Mouse (Mus musculus) lung, embryonic 15.5 days (tissue): ENCODE data around the gene Bphl. TPM values are rescaled to one million over a fixed set of nuclear protein-coding genes. Genes with fewer than 3 reads are reported as not detected.
"Not testable (repeated sequence)": the region's sequence is repeated elsewhere in the genome, so short reads cannot be mapped to it uniquely, and the experiment has no call there.

ENCODE experiments used
- ATAC-seq: fragments of 200-750 bp; cut with Nextera tagmentation; 2 replicates; pipeline ENCODE4 v1.8.0; 2017; ENCODE audit warnings: moderate number of reproducible peaks, borderline replicate concordance; ENCODE audit not compliant: low FRiP score, low TSS enrichment; ENCODE audit errors: extremely low read depth
- H3K27ac ChIP-seq: fragments of 300-500 bp; sonication (generic); 2 replicates; pipeline ENCODE4 v1.5.1; 2015; ENCODE audit warnings: moderate library complexity, mild to moderate bottlenecking, inconsistent platforms
- H3K27me3 ChIP-seq: fragments of 300-500 bp; sonication (generic); 2 replicates; pipeline ENCODE4 v1.6.1; 2015; ENCODE audit warnings: inconsistent platforms
- H3K36me3 ChIP-seq: fragments of 300-500 bp; sonication (generic); 2 replicates; pipeline ENCODE4 v1.6.1; 2015; ENCODE audit warnings: inconsistent platforms
- H3K4me1 ChIP-seq: fragments of 300-500 bp; sonication (generic); 2 replicates; pipeline ENCODE4 v1.6.1; 2015; ENCODE audit warnings: inconsistent platforms
- H3K4me2 ChIP-seq: fragments of 300-500 bp; sonication (generic); 2 replicates; pipeline ENCODE4 v1.6.1; 2015; ENCODE audit warnings: inconsistent platforms, mild to moderate bottlenecking, moderate library complexity
- H3K4me3 ChIP-seq: fragments of 300-500 bp; sonication (generic); 2 replicates; pipeline ENCODE4 v1.5.1; 2015; ENCODE audit warnings: mild to moderate bottlenecking, inconsistent platforms
- H3K9ac ChIP-seq: fragments of 300-500 bp; sonication (generic); 2 replicates; pipeline ENCODE4 v1.6.1; 2015; ENCODE audit warnings: inconsistent platforms
- H3K9me3 ChIP-seq: fragments of 300-500 bp; sonication (generic); 2 replicates; pipeline ENCODE4 v1.6.1; 2016; ENCODE audit warnings: inconsistent platforms
- WGBS: fragments of 180-500 bp; shearing (Covaris S2); methylation state at CpG from one replicate; pipeline ENCODE4 v1.1.7; 2015; 5-methylcytosine and 5-hydroxymethylcytosine counted together
- polyA plus RNA-seq: library from polyadenylated mRNA; unstranded; fragments of >200 nt; fragmentation: Nextera tagmentation; extraction: Ambion mirVana; gene quantifications from 2 replicates; pipeline ENCODE4 v1.2.1, GENCODE M21; 2015

Gene Bphl
- polyA plus RNA-seq, 1 experiment from 2014 or later = 59.0 TPM

- Histone ChIP-seq H3K4me2 (no peak overlapping the region), H3K27me3 (no peaks in the 10 kb centered on the region), H3K4me3 (no peak overlapping the region), H3K4me1 (peaks cover 11% of the 10 kb centered on the region; the same call in 1 of the 2 replicates), H3K36me3 (peaks cover 17% of the 10 kb centered on the region; the same call in 1 of the 2 replicates), H3K9ac (no peak overlapping the region), H3K27ac (peak overlapping the region; percentile 71), H3K9me3 (no peaks in the 10 kb centered on the region)
- ATAC-seq = peak; percentile 67
- 57% methylated on average over 4 of the region's 4 CpGs for WGBS
These were observed 17.0 kb downstream of the Bphl start for GRCm38 (mm10) chr13:34054391-34054790.

GRCm38 (mm10) chr13:34054983-34055382 is 17.6 kb downstream of the Bphl start:
- Histone ChIP-seq H3K9me3 (no peaks in the 10 kb centered on the region), H3K9ac (no peak overlapping the region), H3K4me1 (peaks cover 11% of the 10 kb centered on the region; the same call in 1 of the 2 replicates), H3K27me3 (no peaks in the 10 kb centered on the region), H3K4me3 (no peak overlapping the region), H3K4me2 (no peak overlapping the region), H3K36me3 (peaks cover 17% of the 10 kb centered on the region; the same call in 1 of the 2 replicates), H3K27ac (peak overlapping the region; percentile 71)
- 59% methylated on average over 3 of the region's 3 CpGs for WGBS
- ATAC-seq = peak; percentile 55; the same call in 1 of the 2 replicates

DNA sequence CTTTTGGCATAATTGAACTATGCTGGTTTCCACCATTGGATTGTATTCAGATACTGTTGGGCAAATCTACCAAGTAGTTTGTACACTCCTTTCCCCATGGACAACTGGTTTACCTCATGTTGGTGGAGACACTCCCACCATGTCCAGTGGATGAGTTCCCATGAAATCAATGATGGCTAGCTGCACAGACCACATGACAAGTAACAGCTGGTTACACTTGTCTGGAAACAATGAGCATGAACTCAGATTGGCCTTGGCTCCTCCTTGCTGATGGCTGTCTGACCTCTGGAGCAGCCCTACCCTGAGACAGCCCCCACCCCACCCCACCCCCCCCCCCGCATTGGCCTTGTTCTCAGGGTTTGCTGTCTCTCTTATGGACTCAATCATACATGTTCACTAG is 19.9 kb downstream of the Bphl start:
- WGBS = 90% methylated on average over 1 of the region's 1 CpGs
- Histone ChIP-seq H3K9ac (no peak overlapping the region), H3K4me3 (no peak overlapping the region), H3K4me1 (peaks cover 11% of the 10 kb centered on the region; the same call in 1 of the 2 replicates), H3K27me3 (no peaks in the 10 kb centered on the region), H3K36me3 (peaks cover 17% of the 10 kb centered on the region; the same call in 1 of the 2 replicates), H3K9me3 (no peaks in the 10 kb centered on the region), H3K27ac (no peak overlapping the region), H3K4me2 (no peak overlapping the region)
- no peak for ATAC-seq

DNA sequence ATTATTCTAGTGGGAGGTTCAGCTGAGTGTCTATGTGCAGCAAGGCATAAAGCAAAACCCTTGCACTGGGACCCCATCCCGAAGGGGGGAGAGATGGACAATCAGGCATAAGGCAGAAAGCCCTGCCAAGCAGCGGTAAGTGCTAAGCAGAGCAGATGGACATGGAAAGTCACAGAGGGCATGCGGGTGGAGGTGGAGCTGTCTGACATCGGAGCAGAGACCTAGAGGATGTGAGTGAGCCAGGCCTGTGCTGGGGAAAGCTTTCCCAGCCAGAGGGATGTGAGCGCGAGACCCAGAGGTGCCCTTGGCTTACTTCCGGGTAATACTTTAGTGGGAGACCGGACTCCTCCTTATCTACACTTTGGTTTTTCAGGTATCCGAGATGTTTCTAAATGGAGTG is 22.7 kb downstream of the Bphl start:
- ATAC-seq = no peak
- Histone ChIP-seq H3K9me3 (no peaks in the 10 kb centered on the region), H3K27me3 (no peaks in the 10 kb centered on the region), H3K4me2 (no peak overlapping the region), H3K36me3 (peaks cover 17% of the 10 kb centered on the region; the same call in 1 of the 2 replicates), H3K4me1 (no peaks in the 10 kb centered on the region), H3K4me3 (no peak overlapping the region), H3K27ac (no peak overlapping the region), H3K9ac (no peak overlapping the region)
- 82% methylated on average over 9 of the region's 9 CpGs for WGBS

GRCm38 (mm10) chr13:34062466-34062865 is 25.1 kb downstream of the Bphl start:
- no peak for ATAC-seq
- 0 out of 2 replicates have a peak, but pooled peaks cover 8% of the 10 kb centered on the region for H3K36me3 ChIP-seq

DNA sequence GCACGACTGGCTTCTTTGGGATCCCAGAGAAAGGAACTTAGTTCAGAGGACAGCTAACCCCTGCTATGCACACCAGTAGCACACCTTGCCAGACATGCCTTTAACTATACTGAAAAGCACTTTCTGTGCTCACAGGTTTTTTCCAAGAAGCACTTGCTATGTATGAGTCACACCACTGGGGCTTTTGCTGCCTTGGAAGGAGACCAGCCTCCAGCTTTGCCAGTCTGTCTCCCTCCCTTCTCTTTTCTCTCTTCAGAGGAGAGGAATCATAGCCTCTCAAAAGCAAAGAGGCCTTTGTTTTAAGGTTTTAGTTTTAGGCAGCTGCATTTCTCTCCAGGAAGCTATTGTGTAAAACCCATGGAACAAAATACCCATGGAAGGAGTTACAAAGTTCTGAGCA is 29.0 kb downstream of the Bphl start:
- no peaks in the 10 kb centered on the region for H3K4me1 ChIP-seq
- 49% methylated on average over 1 of the region's 1 CpGs for WGBS

More at GRCm38 (mm10) chr13:34062466-34062865, 25.1 kb downstream of the Bphl start:
- H3K27me3 ChIP-seq = no peaks in the 10 kb centered on the region
- H3K4me2 ChIP-seq = no peak overlapping the region
- H3K9me3 ChIP-seq = no peaks in the 10 kb centered on the region
- no peak overlapping the region for H3K4me3 ChIP-seq
- 76% methylated on average over 10 of the region's 10 CpGs for WGBS
- H3K27ac ChIP-seq = no peak overlapping the region
- no peak overlapping the region for H3K9ac ChIP-seq
- no peaks in the 10 kb centered on the region for H3K4me1 ChIP-seq

DNA sequence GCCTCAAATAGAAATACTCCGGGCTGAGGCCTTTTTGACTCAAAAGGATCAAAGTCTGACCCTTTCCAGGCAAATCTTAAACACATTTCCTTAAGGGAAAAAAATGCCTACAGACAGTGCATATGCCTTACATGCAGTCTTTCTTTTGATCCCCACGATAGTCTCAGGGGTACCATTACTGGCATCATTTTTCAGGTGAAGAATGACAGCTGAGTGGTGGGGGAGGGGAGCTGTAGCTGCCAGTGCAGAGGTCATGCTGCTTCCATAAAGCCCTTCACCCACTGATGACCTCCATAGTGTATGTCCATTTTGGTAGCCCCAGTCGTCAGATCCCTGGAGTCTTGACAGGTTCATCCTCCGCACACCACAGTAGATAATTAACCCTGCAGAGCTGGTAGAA is 32.9 kb downstream of the Bphl start:
- Histone ChIP-seq H3K27ac (no peak overlapping the region), H3K4me2 (no peak overlapping the region), H3K36me3 (0 out of 2 replicates have a peak, but pooled peaks cover 4% of the 10 kb centered on the region), H3K4me3 (no peak overlapping the region), H3K9me3 (no peaks in the 10 kb centered on the region), H3K9ac (no peak overlapping the region), H3K27me3 (no peaks in the 10 kb centered on the region), H3K4me1 (no peaks in the 10 kb centered on the region)
- WGBS = 27% methylated on average over 4 of the region's 4 CpGs
- ATAC-seq = no peak

More for the DNA sequence above, 29.0 kb downstream of the Bphl start:
- no peak overlapping the region for H3K4me3 ChIP-seq
- H3K27me3 ChIP-seq = no peaks in the 10 kb centered on the region
- no peaks in the 10 kb centered on the region for H3K9me3 ChIP-seq
- no peak overlapping the region for H3K27ac ChIP-seq
- ATAC-seq = no peak
- H3K36me3 ChIP-seq = no peaks in the 10 kb centered on the region
- H3K4me2 ChIP-seq = no peak overlapping the region
- H3K9ac ChIP-seq = no peak overlapping the region

DNA sequence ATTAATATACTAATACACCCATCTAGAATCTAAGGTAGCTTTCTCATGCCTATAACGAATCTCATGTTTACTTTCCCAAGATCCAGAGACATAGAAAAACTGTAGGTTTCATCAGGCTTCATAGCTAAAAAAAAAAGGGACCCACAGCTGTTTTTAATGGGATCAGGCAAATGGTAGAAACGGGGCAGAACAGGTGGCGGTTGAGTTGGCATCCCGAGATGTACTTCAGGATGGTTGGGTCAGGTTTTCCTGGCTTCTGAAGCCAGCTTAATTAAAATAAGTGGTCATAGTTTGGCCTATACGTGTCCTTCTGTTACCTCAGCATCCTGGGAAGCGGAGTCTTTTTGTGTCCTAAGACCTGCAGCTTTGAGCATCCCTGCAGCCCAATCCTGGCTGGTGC is 34.4 kb downstream of the Bphl start:
- Histone ChIP-seq H3K27me3 (no peaks in the 10 kb centered on the region), H3K4me2 (no peak overlapping the region), H3K36me3 (0 out of 2 replicates have a peak, but pooled peaks cover 4% of the 10 kb centered on the region), H3K9ac (no peak overlapping the region), H3K27ac (no peak overlapping the region), H3K4me3 (no peak overlapping the region), H3K4me1 (peaks cover 7% of the 10 kb centered on the region), H3K9me3 (no peaks in the 10 kb centered on the region)
- no peak for ATAC-seq
- 84% methylated on average over 6 of the region's 6 CpGs for WGBS

GRCm38 (mm10) chr13:34072847-34073246 is 35.5 kb downstream of the Bphl start:
- H3K4me2 ChIP-seq = no peak overlapping the region
- 58% methylated on average over 3 of the region's 3 CpGs for WGBS
- H3K9me3 ChIP-seq = no peaks in the 10 kb centered on the region
- H3K27ac ChIP-seq = no peak overlapping the region
- H3K36me3 ChIP-seq = 0 out of 2 replicates have a peak, but pooled peaks cover 4% of the 10 kb centered on the region
- no peak for ATAC-seq
- peaks cover 10% of the 10 kb centered on the region for H3K4me1 ChIP-seq
- no peak overlapping the region for H3K9ac ChIP-seq
- H3K4me3 ChIP-seq = no peak overlapping the region
- no peaks in the 10 kb centered on the region for H3K27me3 ChIP-seq

DNA sequence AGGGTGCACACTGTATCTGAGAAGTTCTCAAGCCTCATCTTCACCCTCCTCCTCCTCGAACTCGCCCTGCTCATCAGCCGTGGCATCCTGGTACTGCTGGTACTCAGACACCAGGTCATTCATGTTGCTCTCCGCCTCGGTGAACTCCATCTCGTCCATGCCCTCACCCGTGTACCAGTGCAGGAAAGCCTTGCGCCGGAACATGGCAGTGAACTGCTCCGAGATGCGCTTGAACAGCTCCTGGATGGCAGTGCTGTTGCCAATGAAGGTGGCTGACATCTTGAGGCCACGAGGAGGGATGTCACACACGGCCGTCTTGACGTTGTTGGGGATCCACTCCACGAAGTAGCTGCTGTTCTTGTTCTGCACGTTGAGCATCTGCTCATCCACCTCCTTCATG is 37.0 kb downstream of the Bphl start:
- H3K4me2 ChIP-seq, ATAC-seq, H3K4me3 ChIP-seq, H3K36me3 ChIP-seq, H3K27me3 ChIP-seq, H3K27ac ChIP-seq, H3K9me3 ChIP-seq, H3K9ac ChIP-seq: not testable (repeated sequence)
- 91% methylated on average over 11 of the region's 17 CpGs for WGBS
- H3K4me1 ChIP-seq = peaks cover 16% of the 10 kb centered on the region

- peaks cover 16% of the 10 kb centered on the region for H3K4me1 ChIP-seq
- 83% methylated on average over 6 of the region's 6 CpGs for WGBS
- ATAC-seq, H3K9me3 ChIP-seq, H3K4me2 ChIP-seq, H3K36me3 ChIP-seq, H3K4me3 ChIP-seq, H3K27me3 ChIP-seq, H3K27ac ChIP-seq, H3K9ac ChIP-seq: not testable (repeated sequence)
These were observed 38.5 kb downstream of the Bphl start for GRCm38 (mm10) chr13:34075893-34076292.

DNA sequence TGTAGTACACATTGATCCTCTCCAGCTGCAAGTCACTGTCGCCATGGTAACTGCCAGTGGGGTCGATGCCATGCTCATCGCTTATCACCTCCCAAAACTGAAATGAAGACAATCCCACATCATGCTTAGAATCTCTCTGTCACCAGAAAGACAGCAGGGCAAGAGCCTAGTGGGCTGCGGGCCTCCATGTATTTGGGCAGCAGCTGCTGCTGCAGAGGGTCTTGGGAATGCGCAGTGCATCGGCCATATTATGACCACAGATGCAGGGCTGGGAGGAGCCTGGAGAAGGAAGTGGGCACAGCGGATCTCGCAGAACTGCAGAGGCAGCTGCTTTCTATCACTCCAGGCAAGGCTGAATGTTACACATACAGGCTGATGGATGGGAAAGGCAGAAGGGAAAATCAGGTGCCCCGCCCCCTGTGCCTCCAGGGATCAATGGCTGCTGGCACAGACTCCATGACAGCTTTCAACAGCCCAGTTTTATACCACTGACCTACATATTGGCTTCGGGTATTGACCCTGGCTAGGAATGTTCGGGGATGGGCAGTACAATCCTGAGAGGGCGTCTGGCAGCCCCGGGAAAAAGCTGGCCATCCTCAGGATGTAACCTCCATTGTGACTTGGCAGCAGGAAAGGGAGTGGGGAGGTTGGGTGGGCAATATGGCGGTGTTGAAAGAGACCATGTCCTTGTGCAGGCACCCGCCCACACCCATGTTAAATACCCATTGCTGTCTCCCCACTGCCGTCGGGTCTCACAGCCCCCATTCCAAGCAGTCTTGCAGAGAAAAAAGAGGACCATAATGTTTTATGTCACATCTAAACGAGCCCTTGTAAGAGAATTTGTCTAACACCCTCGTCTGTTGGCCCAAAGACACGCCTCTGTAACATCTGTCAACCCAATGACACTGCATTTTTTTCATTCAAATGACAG is 39.4 kb downstream of the Bphl start:
- peak overlapping the region; percentile 37; the same call in 1 of the 2 replicates for H3K27ac ChIP-seq
- H3K4me1 ChIP-seq = peaks cover 16% of the 10 kb centered on the region
- H3K4me2 ChIP-seq = peak overlapping the region; percentile 88
- H3K36me3 ChIP-seq = 0 out of 2 replicates have a peak, but pooled peaks cover 4% of the 10 kb centered on the region
- peak overlapping the region; percentile 64; the same call in 1 of the 2 replicates for H3K9ac ChIP-seq
- no peaks in the 10 kb centered on the region for H3K27me3 ChIP-seq
- peak; percentile 48; the same call in 1 of the 2 replicates for ATAC-seq
- H3K9me3 ChIP-seq = no peaks in the 10 kb centered on the region
- peak overlapping the region; percentile 67 for H3K4me3 ChIP-seq
- WGBS = 34% methylated on average over 20 of the region's 20 CpGs
